Mouse (Mus musculus) olfactory bulb, adult 2 months (tissue): Measurements from ENCODE around the gene Ackr2.

Experiments used
- CTCF ChIP-seq: fragments of 200-500 bp; IDR thresholded peaks from 2 replicates; pipeline ENCODE4 v1.5.1; 2012; ENCODE audit warnings: low read depth, mild to moderate bottlenecking, low read length, moderate library complexity; ENCODE audit not compliant: insufficient read depth
- POLR2A ChIP-seq: fragments of 200-500 bp; IDR thresholded peaks from 2 replicates; pipeline ENCODE4 v1.6.1; 2012; ENCODE audit warnings: mild to moderate bottlenecking, low read depth, low read length, moderate library complexity; ENCODE audit not compliant: insufficient read depth

GRCm38 (mm10) chr9:121926634-121927405, 28.7 kb downstream of the Ackr2 start:
- no peak for TF ChIP-seq CTCF
- no peak for TF ChIP-seq POLR2A
